Mouse (Mus musculus) adrenal gland, adult 8-10 months (tissue): ENCODE data around the gene Ramac. TPM values are rescaled to one million over a fixed set of nuclear protein-coding genes. Genes with fewer than 3 reads are reported as not detected.

Experiments
- DNase-seq: peaks from one replicate; pipeline ENCODE4 v3.0.0; 2022
- total RNA-seq, 4 experiments: library from RNA; stranded (reverse); gene quantifications; 2 replicates each; pipeline ENCODE4 v1.2.4; 2022

Gene Ramac
- total RNA-seq = 10 to 100 TPM; 46.9 to 62.3 (median 54.4) TPM

DNA sequence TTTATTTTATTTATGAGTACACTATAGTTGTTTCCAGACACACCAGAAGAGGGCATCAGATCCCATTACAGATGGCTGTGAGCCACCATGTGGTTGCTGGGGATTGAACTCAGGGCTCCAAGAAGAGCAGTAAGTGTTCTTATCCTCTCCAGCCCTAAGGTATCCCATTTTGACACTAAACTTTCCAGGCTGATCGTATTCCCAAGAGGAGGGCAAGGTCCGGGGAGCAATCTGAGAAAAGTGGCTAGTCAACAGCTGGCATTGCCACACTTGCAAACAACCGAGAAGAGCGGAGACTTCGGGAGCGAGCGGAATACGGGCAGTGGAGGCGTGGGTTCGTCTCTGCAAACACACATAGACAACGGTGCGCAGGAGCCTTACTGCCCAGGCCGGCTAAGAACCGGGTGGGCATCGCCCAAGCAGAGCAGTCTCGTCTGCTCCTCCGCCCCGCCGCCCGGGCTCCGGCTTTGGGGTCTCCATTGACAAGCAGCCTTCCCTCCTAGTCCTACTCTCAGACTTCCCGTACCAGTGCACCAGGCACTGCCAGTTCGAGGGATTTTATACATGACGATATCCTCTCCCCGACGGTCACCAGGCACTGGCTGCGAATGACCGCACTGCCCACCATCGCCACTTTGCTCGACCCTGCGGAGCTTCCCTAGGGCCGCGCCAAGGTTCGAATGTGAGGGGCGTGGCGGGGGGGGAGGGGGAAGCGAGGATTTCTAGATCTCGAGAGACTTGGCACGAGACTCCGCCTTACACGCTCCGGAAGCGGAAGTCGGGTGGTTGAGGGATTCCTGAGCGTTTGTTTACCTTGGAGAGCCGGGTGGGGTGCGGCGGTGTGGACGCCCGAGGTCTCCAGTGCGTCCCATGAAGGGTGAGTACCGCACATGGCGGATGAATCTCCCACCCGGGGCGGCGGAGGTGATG is at the start of gene Ramac:
Ramac (plus strand) TSS at position 746 of the 930 bp plus-strand sequence.
- peak; percentile 80 for DNase-seq

DNA sequence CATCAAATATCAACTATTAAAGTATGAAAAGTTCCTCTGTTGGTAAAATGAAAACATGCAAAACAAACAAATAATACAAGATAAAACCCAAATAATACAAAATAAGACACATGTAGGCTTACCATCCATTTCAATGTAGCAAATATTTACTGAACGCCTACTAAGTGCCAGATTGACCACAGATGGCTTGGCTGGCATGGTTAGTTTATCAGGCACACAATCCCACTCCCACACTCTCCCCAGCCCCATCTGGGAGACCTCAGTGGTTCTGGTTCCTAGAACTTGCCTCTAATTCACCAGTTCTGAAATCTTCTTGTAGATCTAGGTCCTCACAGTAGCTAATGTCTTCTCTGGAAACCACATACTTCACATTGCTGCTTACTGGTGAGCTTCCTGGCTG is 44.1 kb upstream of the Ramac start:
- DNase-seq = no peak

DNA sequence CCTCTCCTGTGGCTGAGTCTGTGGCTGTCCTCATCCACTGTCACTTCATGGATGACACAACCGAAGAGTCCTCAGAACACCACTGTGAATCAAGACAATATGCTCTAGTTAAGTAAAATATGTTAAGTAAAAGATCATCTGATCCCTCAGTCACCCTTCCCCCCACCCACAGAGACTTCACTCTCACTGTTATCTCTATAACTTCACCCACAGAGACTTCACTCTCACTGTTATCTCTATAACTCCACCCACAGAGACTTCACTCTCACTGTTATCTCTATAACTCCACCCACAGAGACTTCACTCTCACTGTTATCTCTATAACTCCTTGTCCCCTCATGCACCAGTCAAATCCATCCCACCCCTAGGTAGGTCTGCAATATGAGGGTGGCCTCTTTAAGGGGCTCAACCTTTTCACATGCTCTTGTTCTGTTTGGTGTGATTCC is 43.5 kb upstream of the Ramac start:
- no peak for DNase-seq

DNA sequence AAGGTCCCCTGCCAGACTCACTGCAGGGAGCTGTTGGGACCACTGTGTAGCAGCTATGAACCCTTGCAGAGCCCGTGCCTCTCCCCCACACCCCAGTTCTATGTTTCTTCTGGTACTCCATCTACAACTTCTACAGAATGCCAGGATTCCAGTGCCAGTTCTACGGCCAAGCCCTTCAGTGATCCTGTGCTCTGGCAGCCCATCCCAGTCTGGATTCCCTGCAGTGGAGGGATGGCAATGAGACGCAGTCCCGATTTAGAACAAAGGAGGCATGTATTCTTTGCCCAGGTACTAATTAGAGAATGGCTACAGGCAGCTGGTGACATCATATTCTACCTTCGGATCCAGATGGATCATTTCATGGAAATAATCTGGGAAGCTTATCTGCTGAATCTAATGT is 41.5 kb upstream of the Ramac start:
- DNase-seq = no peak

DNA sequence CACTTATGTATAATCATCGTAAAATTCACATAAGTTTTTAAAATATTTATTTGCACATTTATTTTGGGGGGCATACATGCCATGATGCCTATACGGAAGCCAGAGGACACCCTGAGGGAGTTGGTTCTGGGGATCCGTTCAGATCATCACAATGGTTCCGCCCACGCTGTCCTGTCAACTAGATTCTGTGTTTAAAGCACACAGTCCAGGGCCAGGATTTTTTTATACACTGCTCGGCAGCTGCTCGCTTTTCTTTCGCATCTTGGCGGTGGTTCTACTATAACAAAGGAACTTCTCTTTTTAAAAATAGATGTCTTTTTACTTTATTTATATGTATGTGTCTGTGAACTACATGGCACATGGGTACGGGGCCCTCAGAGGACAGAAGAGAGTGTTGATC is 38.9 kb upstream of the Ramac start:
- no peak for DNase-seq

DNA sequence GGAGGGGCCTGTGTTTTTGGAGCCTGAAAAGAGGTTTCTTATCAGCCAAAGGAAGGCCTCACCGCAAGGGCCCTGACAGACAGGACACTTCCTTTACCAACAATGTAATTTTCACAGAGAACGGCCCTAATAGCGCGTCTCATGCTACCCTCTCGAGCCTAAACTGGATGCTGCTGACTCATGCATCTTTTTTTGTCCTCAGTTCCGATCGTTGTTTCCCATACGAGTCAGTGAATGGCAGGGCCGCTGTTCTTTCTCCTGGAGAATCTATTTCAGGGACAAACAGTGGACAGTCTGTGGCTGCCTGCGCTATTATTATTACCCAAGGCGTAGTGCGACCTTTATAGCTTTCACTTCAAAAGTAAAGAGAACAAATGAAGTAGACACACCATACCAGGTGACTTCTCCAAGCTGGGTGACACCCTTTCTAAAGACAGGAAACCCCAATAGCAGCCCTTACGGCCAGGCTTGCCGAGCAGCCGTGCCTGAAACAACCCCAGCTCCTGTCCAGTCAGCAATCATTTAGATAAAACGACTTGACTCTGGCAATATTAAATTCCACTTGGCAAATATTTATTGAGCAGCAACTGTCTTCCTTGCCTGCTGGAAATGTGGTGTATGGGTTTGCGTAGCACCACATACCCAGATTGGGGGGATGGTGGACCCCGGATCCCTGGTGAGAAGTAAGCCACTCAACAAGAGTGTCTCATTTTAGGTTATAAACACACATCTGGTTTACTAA is 36.6 kb upstream of the Ramac start:
- DNase-seq = no peak

DNA sequence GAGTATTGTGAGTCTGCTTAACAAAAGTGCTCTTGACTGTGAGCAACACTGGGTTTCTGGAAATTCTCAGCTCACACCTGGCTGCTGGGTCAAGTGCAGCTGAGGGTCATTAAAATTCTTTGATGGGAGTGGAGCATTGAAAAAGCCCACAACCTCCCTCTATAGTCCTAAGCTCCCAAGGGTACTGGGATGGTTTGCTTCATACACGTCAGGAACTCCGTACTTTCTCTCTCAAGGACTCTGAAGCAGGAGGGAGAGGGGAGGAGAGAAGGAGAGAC is 36.1 kb upstream of the Ramac start:
- DNase-seq = no peak

DNA sequence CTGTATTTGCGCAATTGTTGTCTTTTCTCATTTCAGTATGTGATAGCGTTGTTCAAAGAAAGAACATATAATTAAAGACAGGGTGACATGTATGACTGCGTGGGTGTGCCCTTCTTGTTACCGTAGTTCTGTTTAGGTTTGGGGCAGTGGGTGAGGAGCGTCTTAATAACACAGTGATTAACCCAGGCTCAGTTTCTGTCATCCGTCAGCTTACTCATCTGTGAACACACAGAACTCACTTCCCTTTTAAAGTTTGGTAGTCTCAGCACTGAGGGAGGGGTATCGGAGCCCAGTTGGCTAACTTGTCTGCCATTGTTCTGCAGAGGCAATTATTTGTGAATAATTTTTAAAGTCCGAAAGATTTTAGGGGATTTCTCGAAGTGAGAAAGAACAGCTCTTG is 35.0 kb upstream of the Ramac start:
- DNase-seq = no peak

DNA sequence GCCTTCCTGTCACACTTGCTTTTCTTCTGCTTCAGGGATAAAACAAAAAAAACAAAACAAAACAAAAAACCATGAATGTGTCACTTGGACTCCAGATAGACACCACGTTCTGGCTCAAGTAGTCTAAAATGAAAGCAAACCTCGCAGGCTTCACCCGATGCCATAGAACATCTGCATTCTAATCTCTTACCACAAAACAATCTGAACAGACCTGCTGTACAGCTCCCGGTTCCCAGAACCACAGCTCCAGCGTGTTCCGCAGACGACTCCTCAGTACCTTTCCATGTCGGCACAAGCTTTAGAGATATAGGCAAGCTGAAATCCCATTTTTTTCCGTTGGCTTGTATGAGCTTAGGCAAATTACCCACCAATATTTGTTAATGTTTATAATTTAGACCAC is 32.9 kb upstream of the Ramac start:
- DNase-seq = no peak

DNA sequence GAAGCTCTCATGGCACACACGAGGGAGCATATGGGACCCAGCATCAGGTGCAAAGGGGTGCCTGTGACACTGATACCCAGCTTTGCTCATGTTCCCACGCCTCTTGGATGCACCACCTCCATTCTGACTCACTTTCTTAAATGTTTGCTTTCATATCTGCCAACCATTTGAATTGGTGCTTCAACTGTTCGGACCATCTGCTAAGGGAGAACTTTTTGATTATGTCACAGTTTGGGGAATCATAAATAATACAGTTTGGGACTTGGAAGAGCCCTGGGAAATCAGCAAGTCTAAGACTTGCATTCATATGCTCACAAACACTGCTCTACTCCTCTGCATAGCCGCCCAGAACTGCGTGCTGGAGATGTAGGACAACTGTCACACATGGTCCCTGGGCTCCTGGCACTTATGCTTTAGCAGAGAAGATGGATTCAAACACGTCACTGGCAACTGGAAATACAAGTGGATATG is 31.5 kb upstream of the Ramac start:
- no peak for DNase-seq

DNA sequence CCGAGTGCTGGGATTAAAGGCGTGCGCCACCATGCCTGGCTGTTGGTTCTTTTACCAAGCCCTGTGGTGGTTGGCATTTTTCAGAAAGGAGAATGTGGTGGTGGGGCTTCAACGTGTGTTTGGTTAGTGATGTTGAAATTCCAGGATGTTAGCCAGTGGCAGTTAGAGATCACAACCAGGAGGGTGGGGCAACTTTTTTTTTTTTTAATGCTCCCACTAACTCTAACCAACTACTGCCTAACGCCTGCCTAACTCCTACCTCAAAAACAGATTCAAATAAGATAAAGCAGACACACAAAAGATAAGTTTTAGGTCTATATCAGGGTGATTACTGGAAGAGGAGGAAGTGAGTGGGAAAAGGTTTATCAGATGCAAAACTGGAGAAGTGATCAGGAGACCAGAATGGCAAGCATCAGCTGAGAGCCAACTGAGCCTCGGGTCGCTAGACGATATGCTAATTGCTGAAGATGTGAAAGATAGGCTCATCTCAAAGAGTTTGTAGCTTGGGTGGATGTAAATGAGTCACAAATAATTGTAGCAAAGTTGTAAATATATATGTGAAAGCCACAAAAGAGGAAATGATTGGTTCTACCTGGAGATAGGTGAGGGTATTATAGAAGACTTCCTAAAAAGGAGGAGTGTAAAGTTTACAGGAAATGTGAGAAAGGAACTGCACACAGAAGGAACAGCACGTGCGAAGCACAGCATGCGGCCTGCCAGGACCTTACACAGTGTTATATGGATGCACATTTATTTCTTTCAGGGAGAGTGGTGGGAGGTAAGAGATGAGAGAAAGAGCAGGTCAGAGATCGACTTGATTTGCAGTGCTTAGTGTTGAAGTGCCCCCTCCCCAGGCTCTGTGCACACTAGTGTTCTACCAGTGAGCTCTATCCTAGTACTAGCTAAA is 30.3 kb upstream of the Ramac start:
- no peak for DNase-seq

DNA sequence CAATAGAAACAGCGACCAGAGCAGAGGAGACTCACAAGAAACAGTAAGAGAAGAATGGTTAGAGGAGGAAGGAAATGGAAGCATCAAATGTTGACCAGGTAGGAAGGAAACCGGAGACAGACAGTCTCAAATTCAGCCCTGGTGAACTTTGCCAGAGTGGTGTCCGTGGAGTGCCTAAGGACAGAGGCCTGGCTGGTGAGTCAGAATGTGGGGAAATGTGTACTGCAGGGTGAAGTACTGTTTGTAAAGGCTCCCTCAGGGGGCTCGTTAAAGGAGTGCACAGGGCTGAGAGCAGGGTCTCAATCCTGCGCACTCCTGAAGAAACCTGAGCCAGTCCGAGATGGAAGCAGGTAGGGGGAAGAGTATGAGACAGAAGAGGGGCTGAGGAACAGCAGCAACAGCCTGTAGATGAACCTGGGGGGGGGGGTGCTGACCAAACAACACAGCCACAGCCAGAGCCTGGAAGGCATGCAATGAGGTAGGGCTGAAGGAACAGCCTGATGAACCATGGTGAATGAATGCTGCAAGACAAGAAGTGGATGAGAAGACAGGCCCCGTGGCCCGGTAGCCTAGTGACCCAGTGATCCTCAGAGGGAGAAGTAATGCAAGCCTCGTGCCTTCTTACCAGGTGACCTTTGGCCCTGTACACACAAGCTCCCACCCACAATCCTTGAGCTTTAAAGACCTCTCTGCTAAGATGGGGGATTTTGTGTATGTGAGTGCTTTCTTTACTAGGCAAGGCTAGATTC is 27.3 kb upstream of the Ramac start:
- DNase-seq = no peak

DNA sequence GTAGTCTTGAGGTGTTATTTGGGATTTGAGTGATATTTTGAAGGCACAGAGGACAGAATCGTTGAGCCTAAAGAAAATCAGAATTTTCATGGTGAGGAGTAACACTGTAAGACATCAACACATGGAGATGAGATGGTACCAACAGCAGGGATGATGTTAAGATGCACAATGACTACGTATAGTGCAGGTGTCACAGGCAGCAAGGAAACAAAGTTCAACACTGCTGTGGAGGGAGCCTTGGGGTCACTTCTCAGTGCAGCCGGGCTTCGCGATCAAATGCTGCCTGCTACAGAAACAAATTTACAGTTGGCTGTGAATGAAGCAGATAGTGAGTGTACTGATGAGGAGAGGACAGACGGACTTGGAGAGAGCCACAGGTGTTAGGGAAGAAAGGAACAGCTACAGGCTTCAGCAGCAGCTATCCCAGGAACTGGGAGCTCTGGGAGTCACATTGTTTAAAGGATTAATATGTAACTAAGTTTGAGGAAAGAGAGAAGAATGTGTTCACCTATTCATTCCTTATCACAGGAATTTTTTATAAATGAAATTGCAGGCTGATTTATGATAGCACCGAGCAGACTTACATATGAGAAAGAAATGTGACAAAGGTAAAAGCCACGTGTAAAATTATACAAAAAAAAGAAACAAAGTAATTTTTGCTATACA is 23.9 kb upstream of the Ramac start:
- no peak for DNase-seq

DNA sequence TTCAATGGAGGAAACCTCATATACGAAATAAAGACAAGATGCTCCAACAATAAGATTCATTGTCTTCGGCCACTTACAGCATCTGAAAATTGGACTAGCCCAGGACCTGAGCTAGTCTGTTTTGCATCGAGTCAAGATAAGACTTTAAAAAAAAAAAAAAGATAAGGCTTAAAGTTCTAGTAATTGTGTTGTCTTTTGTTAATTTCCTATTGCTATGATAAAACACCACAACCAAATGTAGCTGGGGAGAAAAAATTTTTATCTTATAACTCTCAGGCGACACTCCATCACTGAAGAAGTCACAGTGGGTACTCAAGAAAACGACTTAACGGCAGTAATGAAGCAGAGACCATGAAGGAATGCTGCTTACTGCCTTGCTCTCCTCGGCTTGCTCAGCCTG is 22.7 kb upstream of the Ramac start:
- no peak for DNase-seq

DNA sequence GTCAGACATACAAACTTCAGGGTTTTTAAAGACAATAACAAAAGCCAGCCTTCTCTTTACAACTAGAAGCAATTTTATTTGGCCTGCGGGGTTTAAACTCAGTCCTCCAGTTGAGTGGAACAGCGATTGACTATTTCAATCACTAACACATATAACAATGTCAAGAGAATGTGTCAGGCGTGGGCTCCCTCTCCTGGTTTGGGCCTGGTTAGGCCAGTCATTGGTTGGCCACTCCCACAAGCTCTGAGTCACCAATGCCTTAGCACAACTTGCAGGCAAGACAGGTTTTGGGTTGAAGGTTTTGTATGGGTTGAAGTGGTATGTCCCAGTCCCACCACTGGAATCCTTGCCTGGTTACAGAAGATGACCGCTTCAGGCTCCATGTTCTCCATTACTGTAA is 18.6 kb upstream of the Ramac start:
- DNase-seq = peak; percentile 56

DNA sequence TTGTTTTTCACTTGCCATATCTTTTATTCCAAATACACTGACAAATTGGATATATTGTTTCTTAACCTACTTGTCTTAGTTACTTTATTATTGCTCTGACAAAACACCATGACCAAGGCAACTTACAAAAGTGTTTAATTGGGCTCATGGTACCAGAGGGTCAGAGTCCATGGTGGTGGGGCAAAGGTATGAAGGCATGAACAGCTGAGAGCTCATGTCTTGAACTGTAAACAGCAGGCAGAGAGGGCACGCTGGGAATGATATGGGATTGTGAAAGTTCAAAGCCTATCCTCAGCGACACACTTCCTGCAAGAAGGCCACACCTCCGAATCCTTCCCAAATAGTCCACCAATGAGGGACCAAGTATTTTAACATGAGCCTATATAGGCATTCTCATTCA is 14.8 kb upstream of the Ramac start:
- no peak for DNase-seq

DNA sequence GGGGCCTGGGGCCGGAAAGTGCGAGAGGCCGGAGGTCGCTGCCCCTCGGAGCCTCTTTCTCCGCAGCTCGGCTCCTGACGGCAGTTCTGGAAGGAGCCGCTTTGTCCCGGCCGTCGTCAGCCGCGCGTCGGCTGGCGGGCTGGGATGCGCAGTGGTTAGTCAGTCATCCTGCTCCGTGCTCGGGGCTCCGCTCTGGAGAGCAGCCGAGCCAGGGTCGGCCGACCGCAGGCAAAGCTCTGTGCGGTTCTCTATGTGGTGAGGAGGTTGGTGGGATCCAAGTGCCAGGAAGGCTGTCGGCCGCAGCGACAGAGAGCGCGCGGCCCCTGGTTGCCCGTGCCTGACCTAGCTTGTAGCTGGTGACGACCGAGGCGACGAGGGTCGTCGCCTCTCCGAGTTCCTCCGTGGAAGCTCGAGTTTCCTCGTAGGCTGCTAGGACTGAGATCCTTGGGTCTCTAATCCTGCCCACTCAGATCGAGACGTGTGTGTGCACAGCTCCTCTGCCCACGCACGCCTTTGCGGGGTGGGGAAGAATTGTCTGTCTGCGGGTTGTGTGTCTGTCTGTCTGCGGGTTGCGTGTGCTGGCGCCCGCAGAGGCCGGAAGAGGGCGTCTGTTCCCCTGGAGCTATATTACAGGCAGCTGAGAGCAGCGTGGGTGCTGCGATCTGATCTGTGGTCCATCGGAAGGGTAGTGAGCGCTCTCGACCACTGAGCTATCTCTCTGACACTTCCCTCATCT is 553 bp downstream of the Ramac start:
- DNase-seq = no peak

DNA sequence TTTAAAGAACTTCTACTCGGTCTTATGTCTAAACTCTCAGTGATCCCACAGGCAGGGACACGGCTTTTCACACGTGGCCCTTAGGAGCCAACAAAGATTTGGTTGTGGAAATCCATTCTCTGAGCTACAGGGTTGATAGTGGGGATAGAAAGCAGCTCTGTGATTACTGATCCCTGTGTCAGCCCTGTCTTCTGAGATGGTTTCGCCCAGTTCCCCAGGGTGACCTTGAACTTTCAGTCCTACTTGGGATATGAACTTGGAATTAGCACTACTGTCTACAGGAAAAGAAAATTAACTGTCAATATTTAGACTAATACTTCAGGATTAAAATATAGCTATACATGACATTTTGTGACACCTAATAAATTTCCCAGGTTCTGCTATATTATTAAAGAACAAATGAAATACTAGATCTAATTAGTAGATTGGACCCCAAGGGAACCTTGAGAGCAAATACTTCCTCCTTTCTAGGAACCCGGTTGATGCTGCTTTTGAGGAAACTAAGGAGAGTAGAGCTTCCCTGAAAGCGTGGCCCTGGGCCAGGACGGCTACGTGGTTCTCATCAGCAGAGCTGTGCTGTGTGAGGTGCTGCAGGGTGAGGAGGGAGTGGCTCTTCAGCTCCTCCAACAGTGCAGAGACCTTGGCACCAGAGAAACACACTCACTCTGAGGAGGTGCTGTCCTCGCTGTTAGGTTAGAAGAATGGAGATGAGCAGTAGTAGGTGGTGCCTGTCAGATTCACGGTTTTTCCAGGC is 10.2 kb downstream of the Ramac start:
- no peak for DNase-seq

DNA sequence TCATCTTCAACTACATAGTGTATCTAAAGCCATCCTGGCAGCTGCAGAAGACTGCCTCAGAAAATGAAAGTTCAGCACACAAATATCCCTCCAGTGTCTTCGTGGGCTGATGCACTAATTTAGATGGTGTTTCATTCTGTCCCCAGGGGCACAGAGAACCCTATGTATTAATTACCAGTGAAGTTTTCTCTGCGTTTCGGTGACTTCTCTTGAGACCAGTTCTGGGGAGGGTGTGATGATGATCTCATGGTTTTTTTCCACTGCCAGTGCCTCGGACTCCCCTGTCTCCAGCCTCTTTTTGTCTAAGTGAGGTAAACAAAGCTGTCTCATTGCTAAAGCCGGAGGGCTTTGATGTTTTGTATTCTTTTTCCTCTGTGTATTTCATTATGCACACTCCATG is 12.6 kb downstream of the Ramac start:
- no peak for DNase-seq

DNA sequence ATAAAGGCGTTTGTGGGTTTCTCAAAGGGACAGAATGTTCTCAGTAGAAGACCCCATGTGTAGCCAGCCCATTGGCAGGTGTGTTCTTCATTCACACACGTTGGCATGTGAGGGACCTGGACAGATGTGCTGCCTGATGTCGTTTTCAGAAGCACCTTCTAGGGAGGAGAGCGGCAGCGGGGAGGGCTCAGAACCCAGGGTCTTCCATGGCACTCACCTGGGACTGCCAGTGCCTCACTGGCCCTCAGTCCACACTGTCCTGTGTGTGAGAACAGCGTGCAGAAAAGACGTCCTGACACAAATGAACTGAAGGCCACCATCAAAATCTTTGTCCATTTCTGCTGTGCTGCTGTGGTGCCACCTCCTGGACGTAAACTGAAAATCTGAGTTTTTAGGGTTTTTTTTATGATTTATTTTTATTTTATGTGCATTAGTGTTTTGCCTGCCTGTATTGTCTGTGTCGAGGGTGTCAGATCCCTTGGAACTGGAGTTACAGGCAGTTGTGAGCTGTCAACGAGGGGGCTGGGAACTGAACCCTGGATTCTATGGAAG is 15.0 kb downstream of the Ramac start:
- DNase-seq = no peak
